Mouse (Mus musculus) stomach, postnatal 0 days (tissue): ENCODE data around the gene Vnn3. TPM values are rescaled to one million over a fixed set of nuclear protein-coding genes. Genes with fewer than 3 reads are reported as not detected.

Experiments
- ATAC-seq: fragments of 200-750 bp; cut with Nextera tagmentation; 2 replicates; pipeline ENCODE4 v1.8.0; 2017; ENCODE audit not compliant: low FRiP score, low TSS enrichment
- DNase-seq: peaks from one replicate; pipeline ENCODE4 v3.0.0-alpha.2; 2016; ENCODE audit warnings: low spot score
- H3K27ac ChIP-seq: fragments of 300-500 bp; sonication (generic); replicated peaks from 2 replicates; pipeline ENCODE4 v1.5.1; 2014; ENCODE audit warnings: mild to moderate bottlenecking, control low read depth
- H3K27me3 ChIP-seq: fragments of 300-500 bp; sonication (generic); 2 replicates; pipeline ENCODE4 v1.6.1; 2014; ENCODE audit warnings: low read length; ENCODE audit not compliant: control insufficient read depth, insufficient read depth
- H3K36me3 ChIP-seq: fragments of 300-500 bp; sonication (generic); 2 replicates; pipeline ENCODE4 v1.6.1; 2014; ENCODE audit warnings: low read length, mixed read lengths; ENCODE audit not compliant: control insufficient read depth, insufficient read depth
- H3K4me1 ChIP-seq: fragments of 300-500 bp; sonication (generic); replicated peaks from 2 replicates; pipeline ENCODE4 v1.6.1; 2014; ENCODE audit warnings: antibody characterized with exemption; ENCODE audit not compliant: control insufficient read depth, insufficient read depth
- H3K4me2 ChIP-seq: fragments of 300-500 bp; sonication (generic); replicated peaks from 2 replicates; pipeline ENCODE4 v1.6.1; 2014; ENCODE audit warnings: low read depth, mild to moderate bottlenecking, control low read depth, moderate library complexity
- H3K4me3 ChIP-seq: fragments of 300-500 bp; sonication (generic); 2 replicates; pipeline ENCODE4 v1.5.1; 2014; ENCODE audit warnings: low read depth, low read length, control low read depth
- H3K9ac ChIP-seq: fragments of 300-500 bp; sonication (generic); 2 replicates; pipeline ENCODE4 v1.6.1; 2014; ENCODE audit warnings: mild to moderate bottlenecking, low read length, control low read depth, mixed read lengths
- H3K9me3 ChIP-seq: fragments of 300-500 bp; sonication (generic); 2 replicates; pipeline ENCODE4 v1.6.1; 2016; ENCODE audit warnings: low read length; ENCODE audit not compliant: control insufficient read depth
- CTCF ChIP-seq: IDR thresholded peaks from 2 replicates; pipeline ENCODE4 v1.5.1; 2016; ENCODE audit warnings: antibody characterized with exemption, low read depth, mild to moderate bottlenecking, moderate library complexity
- EP300 ChIP-seq: optimal IDR thresholded peaks from 2 replicates; pipeline ENCODE3; 2016; ENCODE audit warnings: antibody characterized with exemption
- WGBS: fragments of 180-500 bp; shearing (Covaris S2); extraction: QIAGEN DNeasy Blood & Tissue Kit; methylation state at CpG from one replicate; pipeline ENCODE4 v1.1.7; 2014; 5-methylcytosine and 5-hydroxymethylcytosine counted together
- polyA plus RNA-seq: library from polyadenylated mRNA; unstranded; fragments of >200 nt; fragmentation: Nextera tagmentation; extraction: Ambion mirVana; gene quantifications from 2 replicates; pipeline ENCODE4 v1.2.1, GENCODE M21; 2015

Gene Vnn3
- polyA plus RNA-seq, 1 experiment from 2014 or later = 0.46 TPM

DNA sequence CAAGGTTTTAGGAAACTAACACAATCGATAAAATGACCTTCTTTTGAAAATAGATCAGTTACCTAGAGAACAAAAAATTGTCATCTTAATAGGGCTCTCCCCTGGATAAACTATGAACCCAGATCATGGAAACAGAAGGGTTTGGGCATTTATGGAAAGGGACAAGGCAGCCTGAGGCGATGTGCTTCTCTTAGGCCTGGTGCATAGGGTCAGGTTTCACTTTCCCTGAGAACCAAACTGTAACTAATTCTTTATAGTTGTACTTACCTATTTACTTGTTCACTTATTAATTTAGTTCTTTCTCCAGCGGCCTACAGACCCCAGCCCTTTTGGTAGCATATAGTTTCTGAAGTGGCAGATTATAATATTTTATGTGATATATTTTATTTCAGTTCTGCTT, 14.1 kb upstream of the Vnn3 start:
- H3K27me3 ChIP-seq = no peaks in the 10 kb centered on the region
- no peak for TF ChIP-seq EP300
- TF ChIP-seq CTCF = no peak
- H3K36me3 ChIP-seq = no peaks in the 10 kb centered on the region
- no peak overlapping the region for H3K4me2 ChIP-seq
- 88% methylated on average over 3 of the region's 3 CpGs for WGBS
- no peak overlapping the region for H3K9ac ChIP-seq
- H3K27ac ChIP-seq = no peak overlapping the region
- H3K4me3 ChIP-seq = no peak overlapping the region
- no peaks in the 10 kb centered on the region for H3K9me3 ChIP-seq
- H3K4me1 ChIP-seq = no peaks in the 10 kb centered on the region
- DNase-seq = no peak
- no peak for ATAC-seq

- ATAC-seq (peak; percentile 29; the same call in 1 of the 2 replicates), DNase-seq (no peak)
- Histone ChIP-seq H3K27me3 (no peaks in the 10 kb centered on the region), H3K9me3 (no peaks in the 10 kb centered on the region), H3K4me1 (no peaks in the 10 kb centered on the region), H3K4me3 (no peak overlapping the region), H3K36me3 (no peaks in the 10 kb centered on the region), H3K9ac (no peak overlapping the region), H3K27ac (no peak overlapping the region), H3K4me2 (no peak overlapping the region)
- TF ChIP-seq EP300 (no peak), CTCF (no peak)
- whole genome bisulfite sequencing = 90% methylated on average over 3 of the region's 3 CpGs
Observed at GRCm38 (mm10) chr10:23838910-23839309, 12.4 kb upstream of the Vnn3 start.

DNA sequence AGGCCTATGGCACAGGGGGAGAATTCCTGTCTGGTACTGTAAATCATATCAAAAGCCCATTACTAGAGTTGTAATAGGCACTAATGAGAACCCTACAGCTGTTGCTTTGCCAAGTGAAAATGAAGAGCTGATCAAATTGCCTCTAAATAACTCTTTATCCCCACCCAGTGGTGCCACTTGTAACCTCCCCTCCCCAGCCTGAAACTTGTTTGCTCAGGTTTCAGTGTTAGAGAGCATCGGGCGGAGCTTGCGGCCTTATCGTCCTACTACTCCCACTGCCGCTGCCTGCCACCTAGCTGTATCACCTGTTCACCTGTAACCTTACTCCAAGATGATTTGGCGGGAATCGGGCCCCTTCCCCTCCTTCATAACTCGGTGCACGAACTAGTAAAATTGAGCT, 11.9 kb upstream of the Vnn3 start:
- Histone ChIP-seq H3K27me3 (no peaks in the 10 kb centered on the region), H3K27ac (no peak overlapping the region), H3K4me2 (no peak overlapping the region), H3K36me3 (no peaks in the 10 kb centered on the region), H3K4me3 (no peak overlapping the region), H3K9me3 (no peaks in the 10 kb centered on the region), H3K9ac (no peak overlapping the region), H3K4me1 (no peaks in the 10 kb centered on the region)
- 24% methylated on average over 9 of the region's 9 CpGs for WGBS
- DNase-seq (peak; percentile 66), ATAC-seq (peak; percentile 74)
- TF ChIP-seq CTCF (peak; percentile 48), EP300 (no peak)

GRCm38 (mm10) chr10:23840496-23840895, 10.8 kb upstream of the Vnn3 start:
- WGBS = 71% methylated on average over 4 of the region's 4 CpGs
- ATAC-seq = no peak
- Histone ChIP-seq H3K9me3 (no peaks in the 10 kb centered on the region), H3K27ac (no peak overlapping the region), H3K36me3 (no peaks in the 10 kb centered on the region), H3K4me2 (no peak overlapping the region), H3K4me1 (no peaks in the 10 kb centered on the region), H3K9ac (no peak overlapping the region), H3K27me3 (no peaks in the 10 kb centered on the region), H3K4me3 (no peak overlapping the region)
- DNase-seq = no peak
- TF ChIP-seq CTCF = no peak
- no peak for TF ChIP-seq EP300

GRCm38 (mm10) chr10:23852096-23852495, 834 bp downstream of the Vnn3 start:
- Histone ChIP-seq H3K4me2 (no peak overlapping the region), H3K27me3 (no peaks in the 10 kb centered on the region), H3K36me3 (no peaks in the 10 kb centered on the region), H3K4me1 (no peaks in the 10 kb centered on the region), H3K9ac (no peak overlapping the region), H3K27ac (no peak overlapping the region), H3K9me3 (no peaks in the 10 kb centered on the region), H3K4me3 (no peak overlapping the region)
- WGBS = 77% methylated on average over 2 of the region's 2 CpGs
- no peak for ATAC-seq
- no peak for DNase-seq
- TF ChIP-seq EP300 (no peak), CTCF (no peak)

- H3K4me1 ChIP-seq = no peaks in the 10 kb centered on the region
- H3K27ac ChIP-seq = no peak overlapping the region
- no peak overlapping the region for H3K4me2 ChIP-seq
- H3K9ac ChIP-seq = no peak overlapping the region
- H3K36me3 ChIP-seq = no peaks in the 10 kb centered on the region
- H3K27me3 ChIP-seq = no peaks in the 10 kb centered on the region
- TF ChIP-seq CTCF = no peak
- no peak for DNase-seq
- no peak for ATAC-seq
- H3K9me3 ChIP-seq = no peaks in the 10 kb centered on the region
- 63% methylated on average over 9 of the region's 9 CpGs for WGBS
- H3K4me3 ChIP-seq = no peak overlapping the region
Observed at GRCm38 (mm10) chr10:23864362-23865312, 13.4 kb downstream of the Vnn3 start.
